Mouse (Mus musculus) lung, adult 18-20 months (tissue): ENCODE measurements at regions not wholly inside any gene's neighbourhood (a gene's known extent, or its start where the extent isn't known, plus 50 kb on each side); places are given as distances from the start of the nearest gene placed in this dataset.

Source experiments
- DNase-seq, 2 experiments: peaks; one replicate each; pipeline ENCODE4 v3.0.0; 2022; ENCODE audit warnings: mixed read lengths in 2 of 2

GRCm38 (mm10) chr3:49504581-49504980 lies 252.5 kb downstream of the Pcdh18 start:
- DNase-seq: no peak

GRCm38 (mm10) chr3:49502351-49502750 lies 254.8 kb downstream of the Pcdh18 start:
- no peak for DNase-seq

DNA sequence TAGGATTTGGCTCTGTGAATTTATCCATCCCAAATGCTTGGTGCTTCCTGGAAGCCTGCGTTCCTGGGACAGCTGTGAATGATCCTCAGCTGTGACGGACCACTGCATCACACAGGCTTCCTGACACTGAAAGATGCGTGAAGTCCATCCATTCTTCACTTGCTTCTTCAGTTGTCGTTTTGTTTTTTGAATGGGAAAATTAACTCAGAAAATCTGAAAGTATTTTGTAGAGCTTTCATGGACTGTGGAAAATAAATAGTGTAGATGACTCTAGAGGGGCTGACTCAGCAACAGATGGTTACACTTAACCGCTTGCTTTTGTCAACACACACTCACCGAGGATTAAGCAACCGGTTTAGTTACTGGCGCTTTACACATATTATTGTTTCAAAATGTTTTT lies 272.0 kb downstream of the Pcdh18 start:
- DNase-seq: peak; percentile 4 to 33
